Mouse (Mus musculus): Measurements from ENCODE around the gene Vgll3. TPM values are rescaled to one million over a fixed set of nuclear protein-coding genes. Genes with fewer than 3 reads are reported as not detected.

Gene Vgll3
- 2.5 and 4.8 TPM in 2 replicates for polyA plus RNA-seq (2015; fragmentation: Nextera tagmentation; extraction: Ambion mirVana)

DNA sequence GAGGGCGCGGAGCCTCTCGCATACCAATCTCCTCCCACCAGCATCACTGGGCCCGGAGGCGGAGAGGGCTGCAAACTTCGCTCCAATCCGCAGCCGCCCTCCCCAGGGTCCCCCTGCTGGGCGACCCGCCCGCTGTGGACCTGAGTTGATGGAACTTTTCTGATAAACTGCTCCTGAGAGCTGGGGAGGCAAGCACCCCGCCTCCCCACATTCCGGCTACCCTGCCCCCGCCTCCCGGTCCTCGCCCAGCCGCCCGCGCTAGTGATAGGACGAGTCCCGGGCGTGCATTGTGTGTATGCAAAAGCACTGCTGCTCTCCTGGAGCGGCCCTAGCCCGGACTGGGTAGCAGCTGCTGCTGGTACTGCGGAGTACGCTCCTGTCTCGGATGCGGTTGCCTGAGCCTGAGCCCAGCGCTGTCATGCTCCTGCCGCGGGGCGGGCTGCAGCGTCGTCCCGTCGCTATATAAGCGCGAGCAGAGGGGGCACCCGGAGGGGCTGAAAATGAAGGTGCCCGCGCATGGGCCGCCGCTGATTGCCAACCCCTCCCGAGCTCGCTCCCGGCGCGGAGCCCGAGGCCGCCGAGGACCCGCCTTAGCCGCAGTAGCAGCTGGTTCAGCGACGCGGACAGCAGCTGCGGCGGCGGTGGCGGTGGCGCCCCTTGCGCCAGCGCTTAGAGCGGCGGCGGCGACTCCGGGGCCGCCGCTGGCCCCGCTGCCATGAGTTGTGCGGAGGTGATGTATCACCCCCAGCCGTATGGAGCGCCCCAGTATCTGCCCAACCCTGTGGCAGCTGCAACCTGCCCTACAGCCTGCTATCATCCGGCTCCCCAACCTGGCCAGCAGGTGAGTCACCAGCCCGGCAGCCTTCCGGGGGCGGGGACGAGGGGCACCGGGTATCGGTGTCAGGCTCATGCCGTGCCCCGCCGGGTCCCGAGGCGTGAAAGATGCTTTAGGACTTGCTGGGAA, at the start of gene Vgll3:
Vgll3 (plus strand) TSS at position 340 of the 964 bp plus-strand sequence.
- WGBS = under 1% methylated on average over 84 of the region's 86 CpGs
- H3K4me2 ChIP-seq (ENCODE audit: low read length) = peak within 1 kb of the TSS; percentile 98
- peaks cover 2% of the 10 kb centered on the region; the same call in 1 of the 2 replicates for H3K9me3 ChIP-seq (ENCODE audit: control insufficient read depth, low read length)
- ATAC-seq = peak; percentile 99
- H3K36me3 ChIP-seq (ENCODE audit: control insufficient read depth, insufficient read depth, low read length) = no peaks in the 10 kb centered on the region
- peak within 1 kb of the TSS; percentile 53 for H3K27ac ChIP-seq (ENCODE audit: low read depth, low read length)
- no peaks in the 10 kb centered on the region for H3K27me3 ChIP-seq (replicated peaks; ENCODE audit: control insufficient read depth, insufficient read depth, low read length)
- peak within 1 kb of the TSS; percentile 69 for H3K9ac ChIP-seq (ENCODE audit: low read depth, low read length)
- peaks cover 4% of the 10 kb centered on the region; the same call in 1 of the 2 replicates for H3K4me1 ChIP-seq (ENCODE audit: control insufficient read depth, insufficient read depth, low read depth, low read length)
- peak within 1 kb of the TSS; percentile 65 for H3K4me3 ChIP-seq (ENCODE audit: low read length)

DNA sequence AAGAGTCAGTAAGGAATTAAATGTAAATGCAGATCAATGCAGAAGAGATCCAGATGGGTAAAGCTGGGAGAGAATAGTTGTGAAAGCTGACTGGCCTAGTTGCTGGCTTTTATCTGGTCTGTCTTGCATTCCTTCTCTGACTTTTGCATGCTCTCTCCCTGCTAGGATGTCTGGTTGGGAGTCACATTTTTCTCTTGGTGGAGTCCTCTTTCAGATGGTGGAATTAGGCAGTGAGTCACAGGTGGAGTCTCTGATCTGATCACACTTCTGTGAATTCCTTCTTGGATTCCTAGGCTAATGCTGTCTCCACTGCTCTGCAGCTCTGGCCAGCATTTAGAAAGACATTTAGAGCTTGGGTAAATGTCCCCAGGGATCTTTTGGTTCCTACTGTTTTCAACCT, 49.1 kb upstream of the Vgll3 start:
- Histone ChIP-seq H3K4me1 (ENCODE audit: control insufficient read depth, insufficient read depth, low read depth, low read length) (no peaks in the 10 kb centered on the region), H3K9ac (ENCODE audit: low read depth, low read length) (no peak overlapping the region), H3K27me3 (replicated peaks; ENCODE audit: control insufficient read depth, insufficient read depth, low read length) (no peaks in the 10 kb centered on the region), H3K4me2 (ENCODE audit: low read length) (no peak overlapping the region), H3K36me3 (ENCODE audit: control insufficient read depth, insufficient read depth, low read length) (no peaks in the 10 kb centered on the region), H3K9me3 (ENCODE audit: control insufficient read depth, low read length) (no peaks in the 10 kb centered on the region), H3K4me3 (ENCODE audit: low read length) (no peak overlapping the region), H3K27ac (ENCODE audit: low read depth, low read length) (no peak overlapping the region)
- no peak for ATAC-seq

DNA sequence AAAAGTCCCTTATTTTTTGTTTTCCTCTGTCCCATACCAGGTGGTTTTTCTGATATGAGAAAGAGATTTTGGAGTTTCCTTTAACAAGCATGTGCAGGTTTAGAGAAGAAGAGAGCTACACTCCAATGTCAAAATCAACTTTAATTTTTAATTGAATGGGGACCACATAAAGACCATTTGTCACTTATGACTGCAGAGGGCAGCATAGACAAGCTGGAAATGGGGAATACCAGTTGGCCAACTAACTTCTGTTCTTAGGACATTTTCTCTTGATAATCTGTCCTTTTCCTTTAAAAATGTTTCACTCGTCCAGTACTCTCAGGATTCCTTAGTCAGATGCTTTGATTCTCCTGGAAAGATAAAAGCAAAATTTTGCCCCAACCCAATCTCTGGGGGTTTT, 29.1 kb upstream of the Vgll3 start:
- Histone ChIP-seq H3K36me3 (ENCODE audit: control insufficient read depth, insufficient read depth, low read length) (no peaks in the 10 kb centered on the region), H3K27me3 (replicated peaks; ENCODE audit: control insufficient read depth, insufficient read depth, low read length) (no peaks in the 10 kb centered on the region), H3K4me1 (ENCODE audit: control insufficient read depth, insufficient read depth, low read depth, low read length) (no peaks in the 10 kb centered on the region), H3K4me2 (ENCODE audit: low read length) (no peak overlapping the region), H3K4me3 (ENCODE audit: low read length) (no peak overlapping the region), H3K9ac (ENCODE audit: low read depth, low read length) (no peak overlapping the region), H3K9me3 (ENCODE audit: control insufficient read depth, low read length) (no peaks in the 10 kb centered on the region), H3K27ac (ENCODE audit: low read depth, low read length) (no peak overlapping the region)
- ATAC-seq = no peak
- 56% methylated on average over 1 of the region's 1 CpGs for WGBS

DNA sequence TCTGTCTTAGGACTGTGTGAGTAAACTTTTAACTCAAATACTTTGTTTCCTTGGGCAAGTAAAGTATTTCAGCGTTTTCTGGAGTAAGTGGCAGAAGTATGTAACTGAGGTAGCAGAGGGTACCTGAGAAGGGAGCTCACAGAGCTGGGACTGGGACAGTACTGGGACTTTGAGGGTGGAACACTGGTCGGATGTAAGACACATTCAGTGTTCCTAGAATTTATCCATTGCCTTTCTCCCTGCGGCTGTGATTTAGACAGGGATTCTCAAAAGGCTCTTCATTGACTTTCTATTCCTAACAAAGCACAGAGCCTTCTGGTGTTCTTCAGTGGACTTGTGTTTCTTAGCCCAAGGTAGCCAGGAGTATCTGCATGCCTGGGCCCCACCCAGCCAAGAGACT, 1.0 kb downstream of the Vgll3 start:
- H3K9me3 ChIP-seq (ENCODE audit: control insufficient read depth, low read length) = peaks cover 2% of the 10 kb centered on the region; the same call in 1 of the 2 replicates
- H3K4me2 ChIP-seq (ENCODE audit: low read length) = peak overlapping the region; percentile 98
- peaks cover 4% of the 10 kb centered on the region; the same call in 1 of the 2 replicates for H3K4me1 ChIP-seq (ENCODE audit: control insufficient read depth, insufficient read depth, low read depth, low read length)
- no peak overlapping the region for H3K27ac ChIP-seq (ENCODE audit: low read depth, low read length)
- no peaks in the 10 kb centered on the region for H3K27me3 ChIP-seq (replicated peaks; ENCODE audit: control insufficient read depth, insufficient read depth, low read length)
- 29% methylated on average over 3 of the region's 3 CpGs for WGBS
- H3K9ac ChIP-seq (ENCODE audit: low read depth, low read length) = peak overlapping the region; percentile 69; the same call in 1 of the 2 replicates
- no peaks in the 10 kb centered on the region for H3K36me3 ChIP-seq (ENCODE audit: control insufficient read depth, insufficient read depth, low read length)
- H3K4me3 ChIP-seq (ENCODE audit: low read length) = peak overlapping the region; percentile 65
- ATAC-seq = no peak

DNA sequence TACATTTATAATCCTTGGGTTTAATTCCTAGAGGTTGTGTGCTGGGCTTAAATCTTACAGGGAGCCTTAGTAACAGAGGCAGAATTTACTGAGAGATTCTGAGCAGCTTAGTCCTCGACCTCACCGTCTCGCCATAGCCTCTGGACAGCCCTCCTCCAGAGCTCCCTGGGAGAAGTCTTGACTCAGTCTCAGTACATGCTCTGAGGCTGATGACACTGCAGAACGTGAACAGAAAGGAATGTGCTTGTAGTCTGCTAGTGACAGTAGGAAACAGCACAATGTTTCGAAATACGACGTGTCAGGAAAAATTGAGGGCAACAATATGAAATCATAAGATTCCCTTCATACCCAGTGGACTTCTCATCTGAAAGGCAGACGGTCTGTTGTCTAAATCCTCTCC, 3.7 kb downstream of the Vgll3 start:
- 60% methylated on average over 8 of the region's 8 CpGs for WGBS
- no peak overlapping the region for H3K27ac ChIP-seq (ENCODE audit: low read depth, low read length)
- no peak overlapping the region for H3K4me3 ChIP-seq (ENCODE audit: low read length)
- no peaks in the 10 kb centered on the region for H3K27me3 ChIP-seq (replicated peaks; ENCODE audit: control insufficient read depth, insufficient read depth, low read length)
- H3K36me3 ChIP-seq (ENCODE audit: control insufficient read depth, insufficient read depth, low read length) = no peaks in the 10 kb centered on the region
- no peak overlapping the region for H3K4me2 ChIP-seq (ENCODE audit: low read length)
- H3K4me1 ChIP-seq (ENCODE audit: control insufficient read depth, insufficient read depth, low read depth, low read length) = peaks cover 4% of the 10 kb centered on the region; the same call in 1 of the 2 replicates
- H3K9ac ChIP-seq (ENCODE audit: low read depth, low read length) = no peak overlapping the region
- H3K9me3 ChIP-seq (ENCODE audit: control insufficient read depth, low read length) = no peaks in the 10 kb centered on the region
- ATAC-seq = no peak

DNA sequence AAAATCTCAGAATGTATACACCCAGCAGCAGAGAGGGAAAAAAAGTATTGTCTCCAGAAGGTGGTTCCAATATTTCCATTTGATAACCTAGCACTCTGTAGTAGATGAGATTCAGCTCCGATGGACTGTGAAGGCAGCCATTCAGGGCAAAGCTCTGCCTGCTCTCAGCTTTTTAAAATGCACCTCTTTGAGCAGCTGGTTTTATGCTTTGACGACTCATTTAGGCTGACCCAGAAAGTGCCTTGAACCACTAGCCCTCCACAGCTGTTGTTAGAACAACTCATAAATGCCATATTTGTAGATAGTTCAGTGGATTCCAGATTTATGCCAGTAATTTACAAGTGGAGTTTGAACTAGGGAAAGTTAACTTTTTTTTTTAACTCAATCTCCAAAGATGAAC, 5.7 kb downstream of the Vgll3 start:
- H3K4me1 ChIP-seq (ENCODE audit: control insufficient read depth, insufficient read depth, low read depth, low read length) = peaks cover 1% of the 10 kb centered on the region; the same call in 1 of the 2 replicates
- H3K4me2 ChIP-seq (ENCODE audit: low read length) = no peak overlapping the region
- H3K27ac ChIP-seq (ENCODE audit: low read depth, low read length) = no peak overlapping the region
- H3K4me3 ChIP-seq (ENCODE audit: low read length) = no peak overlapping the region
- no peaks in the 10 kb centered on the region for H3K36me3 ChIP-seq (ENCODE audit: control insufficient read depth, insufficient read depth, low read length)
- 42% methylated on average over 2 of the region's 2 CpGs for WGBS
- no peak overlapping the region for H3K9ac ChIP-seq (ENCODE audit: low read depth, low read length)
- H3K27me3 ChIP-seq (replicated peaks; ENCODE audit: control insufficient read depth, insufficient read depth, low read length) = no peaks in the 10 kb centered on the region
- ATAC-seq = no peak
- no peaks in the 10 kb centered on the region for H3K9me3 ChIP-seq (ENCODE audit: control insufficient read depth, low read length)

DNA sequence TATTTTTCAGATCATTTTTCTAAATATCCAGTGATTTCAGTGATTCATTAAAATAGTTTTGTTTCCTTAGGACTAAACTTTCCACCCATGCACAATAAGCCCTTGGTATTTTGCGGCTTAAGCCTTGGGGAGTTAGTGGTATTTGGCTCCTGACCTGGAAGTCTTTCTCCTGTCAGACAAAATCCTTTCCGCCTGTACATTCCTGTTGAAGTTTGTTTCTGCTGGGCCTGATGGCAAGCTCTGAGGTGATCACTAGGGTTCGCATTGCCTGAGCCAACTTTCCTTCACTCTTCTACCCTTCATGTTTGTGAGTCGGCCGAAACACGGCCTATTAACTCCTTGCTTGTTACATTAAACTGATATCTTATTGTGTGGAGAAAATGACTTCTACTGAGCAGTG, 8.7 kb downstream of the Vgll3 start:
- no peak overlapping the region for H3K9ac ChIP-seq (ENCODE audit: low read depth, low read length)
- no peaks in the 10 kb centered on the region for H3K4me1 ChIP-seq (ENCODE audit: control insufficient read depth, insufficient read depth, low read depth, low read length)
- no peaks in the 10 kb centered on the region for H3K9me3 ChIP-seq (ENCODE audit: control insufficient read depth, low read length)
- no peak overlapping the region for H3K4me2 ChIP-seq (ENCODE audit: low read length)
- WGBS = 76% methylated on average over 6 of the region's 6 CpGs
- H3K27ac ChIP-seq (ENCODE audit: low read depth, low read length) = no peak overlapping the region
- no peaks in the 10 kb centered on the region for H3K27me3 ChIP-seq (replicated peaks; ENCODE audit: control insufficient read depth, insufficient read depth, low read length)
- H3K4me3 ChIP-seq (ENCODE audit: low read length) = no peak overlapping the region
- no peak for ATAC-seq
- no peaks in the 10 kb centered on the region for H3K36me3 ChIP-seq (ENCODE audit: control insufficient read depth, insufficient read depth, low read length)

DNA sequence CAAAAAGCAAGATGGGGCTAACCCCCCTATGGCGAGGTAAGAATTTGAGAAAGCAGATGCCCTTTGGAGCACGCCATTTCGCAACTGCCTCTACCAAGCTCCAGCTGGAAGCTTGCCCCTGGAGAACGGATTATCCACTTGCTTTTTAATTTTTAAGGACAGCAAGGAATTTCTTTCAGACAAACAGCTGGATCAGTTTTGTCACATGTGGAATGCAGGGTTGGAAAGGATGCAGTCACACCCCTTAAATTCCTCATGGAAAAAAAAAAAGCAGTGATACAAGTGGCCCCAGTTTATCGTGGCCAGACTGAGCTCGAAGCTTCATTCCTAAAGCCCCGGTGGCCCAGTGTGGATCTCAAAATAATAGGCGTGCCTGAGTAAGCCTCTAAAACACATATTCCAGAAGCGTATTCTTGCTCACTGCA, 13.1 kb downstream of the Vgll3 start:
- Histone ChIP-seq H3K27ac (ENCODE audit: low read depth, low read length) (no peak overlapping the region), H3K9me3 (ENCODE audit: control insufficient read depth, low read length) (no peaks in the 10 kb centered on the region), H3K4me3 (ENCODE audit: low read length) (no peak overlapping the region), H3K4me1 (ENCODE audit: control insufficient read depth, insufficient read depth, low read depth, low read length) (no peaks in the 10 kb centered on the region), H3K27me3 (replicated peaks; ENCODE audit: control insufficient read depth, insufficient read depth, low read length) (no peaks in the 10 kb centered on the region), H3K4me2 (ENCODE audit: low read length) (no peak overlapping the region), H3K36me3 (ENCODE audit: control insufficient read depth, insufficient read depth, low read length) (no peaks in the 10 kb centered on the region), H3K9ac (ENCODE audit: low read depth, low read length) (no peak overlapping the region)
- 89% methylated on average over 9 of the region's 9 CpGs for WGBS
- ATAC-seq = no peak

DNA sequence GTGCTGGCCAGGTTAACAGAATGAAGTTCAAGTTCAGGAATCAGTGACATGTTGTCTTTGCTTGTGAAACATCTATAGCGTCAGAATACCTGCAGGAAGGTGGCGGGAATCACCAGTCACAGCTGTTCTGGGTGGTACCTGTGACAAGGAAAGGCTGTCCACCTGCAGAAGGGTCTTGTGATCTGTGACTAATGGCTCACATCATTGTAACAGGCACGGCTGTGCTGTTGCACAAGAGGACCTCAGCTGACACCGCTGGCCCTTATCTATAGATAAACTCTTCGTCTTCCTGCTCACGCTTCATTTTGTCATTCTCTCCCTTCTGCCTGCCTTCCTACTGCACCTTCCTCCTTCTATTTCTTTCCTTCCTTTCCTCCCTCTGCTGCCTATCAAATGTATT, 14.0 kb downstream of the Vgll3 start:
- H3K27me3 ChIP-seq (replicated peaks; ENCODE audit: control insufficient read depth, insufficient read depth, low read length) = no peaks in the 10 kb centered on the region
- no peak overlapping the region for H3K4me3 ChIP-seq (ENCODE audit: low read length)
- no peaks in the 10 kb centered on the region for H3K36me3 ChIP-seq (ENCODE audit: control insufficient read depth, insufficient read depth, low read length)
- H3K9ac ChIP-seq (ENCODE audit: low read depth, low read length) = no peak overlapping the region
- no peaks in the 10 kb centered on the region for H3K4me1 ChIP-seq (ENCODE audit: control insufficient read depth, insufficient read depth, low read depth, low read length)
- 91% methylated on average over 6 of the region's 6 CpGs for WGBS
- H3K9me3 ChIP-seq (ENCODE audit: control insufficient read depth, low read length) = no peaks in the 10 kb centered on the region
- no peak overlapping the region for H3K27ac ChIP-seq (ENCODE audit: low read depth, low read length)
- ATAC-seq = no peak
- no peak overlapping the region for H3K4me2 ChIP-seq (ENCODE audit: low read length)
